Mouse (Mus musculus) kidney, adult 2 months (tissue): ENCODE data around the gene Gm12216. TPM values are rescaled to one million over a fixed set of nuclear protein-coding genes. Genes with fewer than 3 reads are reported as not detected.
"Not testable (repeated sequence)": the region's sequence is repeated elsewhere in the genome, so short reads cannot be mapped to it uniquely, and the experiment has no call there.

Source experiments
- DNase-seq: peaks from one replicate; pipeline ENCODE4 v3.0.0; 2021
- H3K27ac ChIP-seq: fragments of 200-500 bp; 2 replicates; pipeline ENCODE4 v1.5.1; 2012; ENCODE audit warnings: low read depth, low read length, control low read depth, inconsistent platforms; ENCODE audit not compliant: insufficient read depth
- H3K27me3 ChIP-seq: fragments of 200-500 bp; replicated peaks from 2 replicates; pipeline ENCODE4 v1.6.1; 2012; ENCODE audit warnings: mild to moderate bottlenecking, moderate library complexity, low read length, inconsistent platforms; ENCODE audit not compliant: control insufficient read depth, insufficient read depth
- H3K36me3 ChIP-seq: fragments of 200-500 bp; 2 replicates; pipeline ENCODE4 v1.6.1; 2012; ENCODE audit warnings: mild to moderate bottlenecking, moderate library complexity, low read length, inconsistent platforms; ENCODE audit not compliant: control insufficient read depth, insufficient read depth
- H3K4me1 ChIP-seq: fragments of 200-500 bp; 2 replicates; pipeline ENCODE4 v1.6.1; 2011; ENCODE audit warnings: low read length; ENCODE audit not compliant: control insufficient read depth, insufficient read depth
- H3K4me3 ChIP-seq: fragments of 200-500 bp; 2 replicates; pipeline ENCODE4 v1.5.1; 2011; ENCODE audit warnings: mild to moderate bottlenecking, low read depth, low read length, control low read depth; ENCODE audit not compliant: insufficient read depth
- CTCF ChIP-seq: fragments of 200-500 bp; conservative IDR thresholded peaks from 2 replicates; pipeline ENCODE4 v1.5.1; 2011; ENCODE audit warnings: low read depth, mild to moderate bottlenecking, control low read depth, low read length, moderate library complexity, mixed read lengths; ENCODE audit not compliant: insufficient read depth, insufficient read length
- POLR2A ChIP-seq: fragments of 200-500 bp; IDR thresholded peaks from one replicate; pipeline ENCODE4 v1.6.1; 2011; ENCODE audit warnings: low read depth, low read length, control low read depth
- WGBS: fragments of 180-500 bp; shearing (Covaris S2); methylation state at CpG from one replicate; pipeline ENCODE4 v1.1.7; 2018; 5-methylcytosine and 5-hydroxymethylcytosine counted together
- polyA plus RNA-seq: library from polyadenylated mRNA; depleted of rRNA; stranded (reverse); fragments of >200 nt; gene quantifications from 2 replicates; pipeline ENCODE4 v1.2.3, GENCODE M21; 2012

Gene Gm12216
- polyA plus RNA-seq, 1 experiment = 5.4 TPM

- Histone ChIP-seq H3K27ac (no peak overlapping the region), H3K27me3 (no peaks in the 10 kb centered on the region), H3K4me3 (no peak overlapping the region), H3K4me1 (peaks cover 29% of the 10 kb centered on the region), H3K36me3 (no peaks in the 10 kb centered on the region)
- 69% methylated on average over 22 of the region's 22 CpGs for WGBS
- no peak for DNase-seq
- TF ChIP-seq POLR2A = no peak
- TF ChIP-seq CTCF = no peak
These were observed 99.3 kb downstream of the Gm12216 start for GRCm38 (mm10) chr11:53759545-53760406.

GRCm38 (mm10) chr11:53758791-53759351 is 100.2 kb downstream of the Gm12216 start:
- no peak overlapping the region for H3K27ac ChIP-seq
- TF ChIP-seq CTCF = peak; percentile 53
- no peak for TF ChIP-seq POLR2A
- 42% methylated on average over 6 of the region's 6 CpGs for WGBS

GRCm38 (mm10) chr11:53758033-53758432 is 101.0 kb downstream of the Gm12216 start:
- H3K36me3 ChIP-seq, H3K4me3 ChIP-seq, H3K27me3 ChIP-seq, H3K27ac ChIP-seq: not testable (repeated sequence)
- WGBS = 58% methylated on average over 9 of the region's 9 CpGs
- H3K4me1 ChIP-seq = peaks cover 29% of the 10 kb centered on the region
- peak; percentile 61 for TF ChIP-seq CTCF
- DNase-seq = peak; percentile 44

More at GRCm38 (mm10) chr11:53758791-53759351, 100.2 kb downstream of the Gm12216 start:
- H3K4me3 ChIP-seq = no peak overlapping the region
- H3K27me3 ChIP-seq = no peaks in the 10 kb centered on the region
- H3K4me1 ChIP-seq = peaks cover 29% of the 10 kb centered on the region
- H3K36me3 ChIP-seq = no peaks in the 10 kb centered on the region
- peak; percentile 66 for DNase-seq

GRCm38 (mm10) chr11:53757612-53758011 is 101.4 kb downstream of the Gm12216 start:
- 59% methylated on average over 4 of the region's 4 CpGs for WGBS
- Histone ChIP-seq H3K4me1 (peaks cover 28% of the 10 kb centered on the region), H3K4me3 (no peak overlapping the region), H3K27me3 (no peaks in the 10 kb centered on the region), H3K27ac (no peak overlapping the region), H3K36me3 (no peaks in the 10 kb centered on the region)
- TF ChIP-seq POLR2A = no peak
- TF ChIP-seq CTCF = no peak
- no peak for DNase-seq

- TF ChIP-seq POLR2A (no peak), CTCF (no peak)
- Histone ChIP-seq H3K4me3 (no peak overlapping the region), H3K36me3 (no peaks in the 10 kb centered on the region), H3K4me1 (peaks cover 15% of the 10 kb centered on the region), H3K27ac (no peak overlapping the region), H3K27me3 (no peaks in the 10 kb centered on the region)
- WGBS = 63% methylated on average over 12 of the region's 12 CpGs
- no peak for DNase-seq
These were observed 104.0 kb downstream of the Gm12216 start for GRCm38 (mm10) chr11:53755011-53755595.

GRCm38 (mm10) chr11:53749716-53750352 is 109.2 kb downstream of the Gm12216 start:
- 80% methylated on average over 5 of the region's 5 CpGs for WGBS
- Histone ChIP-seq H3K4me1 (no peaks in the 10 kb centered on the region), H3K36me3 (no peaks in the 10 kb centered on the region), H3K27ac (no peak overlapping the region), H3K4me3 (no peak overlapping the region), H3K27me3 (no peaks in the 10 kb centered on the region)
- no peak for DNase-seq
- TF ChIP-seq POLR2A = no peak
- TF ChIP-seq CTCF = no peak
